Mouse (Mus musculus) embryonic facial prominence, embryonic 13.5 days (tissue): ENCODE data around the gene Bmp7. TPM values are rescaled to one million over a fixed set of nuclear protein-coding genes. Genes with fewer than 3 reads are reported as not detected.

Source experiments
- ATAC-seq: fragments of 200-750 bp; cut with Nextera tagmentation; 2 replicates; pipeline ENCODE4 v1.8.0; 2017; ENCODE audit warnings: low read depth; ENCODE audit not compliant: insufficient number of reproducible peaks, insufficient read depth, low FRiP score, low TSS enrichment
- H3K27ac ChIP-seq: fragments of 300-500 bp; sonication (generic); 2 replicates; pipeline ENCODE4 v1.5.1; 2015; ENCODE audit warnings: moderate library complexity, mild to moderate bottlenecking, inconsistent platforms
- H3K27me3 ChIP-seq: fragments of 300-500 bp; sonication (generic); 2 replicates; pipeline ENCODE4 v1.6.1; 2015; ENCODE audit warnings: mild to moderate bottlenecking, inconsistent platforms
- H3K36me3 ChIP-seq: fragments of 300-500 bp; sonication (generic); 2 replicates; pipeline ENCODE4 v1.6.1; 2015; ENCODE audit warnings: mild to moderate bottlenecking, inconsistent platforms
- H3K4me1 ChIP-seq: fragments of 300-500 bp; sonication (generic); 2 replicates; pipeline ENCODE4 v1.6.1; 2015; ENCODE audit warnings: inconsistent platforms
- H3K4me2 ChIP-seq: fragments of 300-500 bp; sonication (generic); 2 replicates; pipeline ENCODE4 v1.6.1; 2015; ENCODE audit warnings: moderate library complexity, mild to moderate bottlenecking, inconsistent platforms
- H3K4me3 ChIP-seq: fragments of 300-500 bp; sonication (generic); 2 replicates; pipeline ENCODE4 v1.5.1; 2015; ENCODE audit warnings: mild to moderate bottlenecking, inconsistent platforms
- H3K9ac ChIP-seq: fragments of 300-500 bp; sonication (generic); 2 replicates; pipeline ENCODE4 v1.6.1; 2015; ENCODE audit warnings: mild to moderate bottlenecking, inconsistent platforms
- H3K9me3 ChIP-seq: fragments of 300-500 bp; sonication (generic); 2 replicates; pipeline ENCODE4 v1.6.1; 2016; ENCODE audit warnings: inconsistent platforms
- WGBS: fragments of 180-500 bp; shearing (Covaris S2); methylation state at CpG from one replicate; pipeline ENCODE4 v1.1.7; 2015; ENCODE audit warnings: mixed read lengths; 5-methylcytosine and 5-hydroxymethylcytosine counted together
- polyA plus RNA-seq: library from polyadenylated mRNA; unstranded; fragments of >200 nt; fragmentation: Nextera tagmentation; extraction: Ambion mirVana; gene quantifications from 2 replicates; pipeline ENCODE4 v1.2.1, GENCODE M21; 2015

Bmp7 gene
- polyA plus RNA-seq, 1 experiment from 2014 or later, result 43.6 TPM

GRCm38 (mm10) chr2:172903523-172903922, 36.6 kb downstream of the Bmp7 start:
- Histone ChIP-seq H3K27me3 (no peaks in the 10 kb centered on the region), H3K4me1 (peaks cover 44% of the 10 kb centered on the region), H3K9me3 (peaks cover 4% of the 10 kb centered on the region; the same call in 1 of the 2 replicates), H3K4me2 (no peak overlapping the region), H3K4me3 (no peak overlapping the region), H3K36me3 (peaks cover 34% of the 10 kb centered on the region), H3K27ac (no peak overlapping the region), H3K9ac (no peak overlapping the region)
- 75% methylated on average over 8 of the region's 8 CpGs for WGBS
- no peak for ATAC-seq

GRCm38 (mm10) chr2:172900954-172901701, 39.0 kb downstream of the Bmp7 start:
- Histone ChIP-seq H3K9me3 (peaks cover 11% of the 10 kb centered on the region), H3K9ac (no peak overlapping the region), H3K27me3 (no peaks in the 10 kb centered on the region), H3K4me1 (peaks cover 29% of the 10 kb centered on the region), H3K4me2 (no peak overlapping the region), H3K36me3 (peaks cover 47% of the 10 kb centered on the region), H3K4me3 (no peak overlapping the region), H3K27ac (no peak overlapping the region; the same call in 1 of the 2 replicates)
- ATAC-seq, result no peak
- WGBS, result 62% methylated on average over 10 of the region's 10 CpGs

GRCm38 (mm10) chr2:172889756-172890443, 50.2 kb downstream of the Bmp7 start:
- Histone ChIP-seq H3K9me3 (no peaks in the 10 kb centered on the region), H3K27me3 (no peaks in the 10 kb centered on the region), H3K4me2 (no peak overlapping the region), H3K36me3 (peaks cover 52% of the 10 kb centered on the region), H3K4me1 (peaks cover 38% of the 10 kb centered on the region), H3K9ac (no peak overlapping the region), H3K4me3 (no peak overlapping the region), H3K27ac (no peak overlapping the region)
- ATAC-seq, result no peak
- 73% methylated on average over 15 of the region's 15 CpGs for WGBS

- WGBS, result 57% methylated on average over 12 of the region's 12 CpGs
- peaks cover 38% of the 10 kb centered on the region for H3K4me1 ChIP-seq
- H3K9me3 ChIP-seq, result no peaks in the 10 kb centered on the region
- no peak overlapping the region for H3K4me3 ChIP-seq
- ATAC-seq, result no peak
- H3K27ac ChIP-seq, result peak overlapping the region; percentile 23; the same call in 1 of the 2 replicates
- no peaks in the 10 kb centered on the region for H3K27me3 ChIP-seq
- no peak overlapping the region for H3K4me2 ChIP-seq
- H3K9ac ChIP-seq, result no peak overlapping the region
- H3K36me3 ChIP-seq, result peaks cover 50% of the 10 kb centered on the region
Observed at GRCm38 (mm10) chr2:172889222-172889621, 50.9 kb downstream of the Bmp7 start.

GRCm38 (mm10) chr2:172888147-172888546, 52.0 kb downstream of the Bmp7 start:
- peaks cover 45% of the 10 kb centered on the region for H3K36me3 ChIP-seq
- no peak overlapping the region for H3K4me2 ChIP-seq
- peaks cover 46% of the 10 kb centered on the region for H3K4me1 ChIP-seq
- ATAC-seq, result no peak
- no peak overlapping the region for H3K9ac ChIP-seq
- 47% methylated on average over 12 of the region's 12 CpGs for WGBS
- no peak overlapping the region for H3K27ac ChIP-seq
- H3K9me3 ChIP-seq, result no peaks in the 10 kb centered on the region
- no peaks in the 10 kb centered on the region for H3K27me3 ChIP-seq
- no peak overlapping the region for H3K4me3 ChIP-seq

- H3K27ac ChIP-seq, result no peak overlapping the region
- H3K4me1 ChIP-seq, result peaks cover 67% of the 10 kb centered on the region
- peaks cover 22% of the 10 kb centered on the region for H3K36me3 ChIP-seq
- H3K27me3 ChIP-seq, result no peaks in the 10 kb centered on the region
- no peak overlapping the region for H3K4me3 ChIP-seq
- no peaks in the 10 kb centered on the region for H3K9me3 ChIP-seq
- 34% methylated on average over 7 of the region's 7 CpGs for WGBS
- no peak for ATAC-seq
- H3K4me2 ChIP-seq, result no peak overlapping the region
- no peak overlapping the region for H3K9ac ChIP-seq
Observed at GRCm38 (mm10) chr2:172885861-172886260, 54.3 kb downstream of the Bmp7 start.

- 89% methylated on average over 6 of the region's 6 CpGs for WGBS
- Histone ChIP-seq H3K27me3 (no peaks in the 10 kb centered on the region), H3K9ac (no peak overlapping the region), H3K9me3 (no peaks in the 10 kb centered on the region), H3K4me3 (no peak overlapping the region), H3K27ac (no peak overlapping the region), H3K36me3 (peaks cover 13% of the 10 kb centered on the region), H3K4me1 (peaks cover 67% of the 10 kb centered on the region), H3K4me2 (no peak overlapping the region)
- no peak for ATAC-seq
Observed at GRCm38 (mm10) chr2:172884584-172884983, 55.5 kb downstream of the Bmp7 start.

- Histone ChIP-seq H3K36me3 (peaks cover 59% of the 10 kb centered on the region), H3K9ac (no peak overlapping the region), H3K9me3 (no peaks in the 10 kb centered on the region), H3K27me3 (no peaks in the 10 kb centered on the region), H3K27ac (no peak overlapping the region), H3K4me2 (no peak overlapping the region), H3K4me3 (no peak overlapping the region), H3K4me1 (peaks cover 21% of the 10 kb centered on the region)
- no peak for ATAC-seq
- 91% methylated on average over 9 of the region's 9 CpGs for WGBS
Observed at GRCm38 (mm10) chr2:172875201-172875600, 64.9 kb downstream of the Bmp7 start.

GRCm38 (mm10) chr2:172866356-172866755, 73.8 kb downstream of the Bmp7 start:
- peaks cover 3% of the 10 kb centered on the region; the same call in 1 of the 2 replicates for H3K9me3 ChIP-seq
- H3K4me2 ChIP-seq, result no peak overlapping the region
- H3K36me3 ChIP-seq, result peaks cover 16% of the 10 kb centered on the region
- 0 out of 2 replicates have a peak, but pooled peaks cover 4% of the 10 kb centered on the region for H3K27me3 ChIP-seq
- no peak overlapping the region for H3K9ac ChIP-seq
- peaks cover 46% of the 10 kb centered on the region for H3K4me1 ChIP-seq
- peak overlapping the region; percentile 78 for H3K27ac ChIP-seq
- no peak for ATAC-seq
- 74% methylated on average over 5 of the region's 5 CpGs for WGBS
- H3K4me3 ChIP-seq, result no peak overlapping the region

- peaks cover 15% of the 10 kb centered on the region for H3K36me3 ChIP-seq
- H3K27me3 ChIP-seq, result 0 out of 2 replicates have a peak, but pooled peaks cover 4% of the 10 kb centered on the region
- ATAC-seq, result no peak
- H3K4me1 ChIP-seq, result peaks cover 47% of the 10 kb centered on the region
- H3K4me2 ChIP-seq, result no peak overlapping the region
- H3K9me3 ChIP-seq, result peaks cover 3% of the 10 kb centered on the region; the same call in 1 of the 2 replicates
- no peak overlapping the region for H3K4me3 ChIP-seq
- no peak overlapping the region for H3K9ac ChIP-seq
- WGBS, result 88% methylated on average over 6 of the region's 6 CpGs
- H3K27ac ChIP-seq, result no peak overlapping the region
Observed at GRCm38 (mm10) chr2:172865165-172865564, 75.0 kb downstream of the Bmp7 start.

GRCm38 (mm10) chr2:172864566-172864965, 75.6 kb downstream of the Bmp7 start:
- no peak for ATAC-seq
- Histone ChIP-seq H3K9ac (no peak overlapping the region), H3K27me3 (0 out of 2 replicates have a peak, but pooled peaks cover 4% of the 10 kb centered on the region), H3K9me3 (peaks cover 3% of the 10 kb centered on the region; the same call in 1 of the 2 replicates), H3K4me2 (no peak overlapping the region), H3K4me1 (peaks cover 42% of the 10 kb centered on the region), H3K4me3 (no peak overlapping the region), H3K36me3 (peaks cover 9% of the 10 kb centered on the region), H3K27ac (no peak overlapping the region)
- 86% methylated on average over 7 of the region's 7 CpGs for WGBS
